Mouse (Mus musculus): ENCODE measurements around the gene Lmf1. TPM values are rescaled to one million over a fixed set of nuclear protein-coding genes. Genes with fewer than 3 reads are reported as not detected.
A peak's percentile ranks its signal among the peaks of the same experiment; 100 is the strongest.

Lmf1 gene
- polyA plus RNA-seq, 1 experiment from 2014 or later, result 32.7 TPM

GRCm38 (mm10) chr17:25665891-25666290, 87.0 kb downstream of the Lmf1 start:
- Histone ChIP-seq H3K4me3 (ENCODE audit: low read length) (no peak overlapping the region), H3K9ac (replicated peaks; ENCODE audit: low read length) (no peak overlapping the region), H3K36me3 (ENCODE audit: insufficient read depth, low read length) (no peaks in the 10 kb centered on the region), H3K9me3 (ENCODE audit: low read length) (no peaks in the 10 kb centered on the region), H3K27ac (ENCODE audit: low read length) (no peak overlapping the region), H3K4me2 (replicated peaks; ENCODE audit: low read depth, low read length) (no peak overlapping the region), H3K4me1 (ENCODE audit: insufficient read depth, low read length) (no peaks in the 10 kb centered on the region), H3K27me3 (ENCODE audit: insufficient read depth, low read length) (no peaks in the 10 kb centered on the region)
- ATAC-seq (ENCODE audit: low FRiP score, low TSS enrichment), result no peak
- 66% methylated on average over 8 of the region's 8 CpGs for WGBS

- no peak for ATAC-seq (ENCODE audit: low FRiP score, low TSS enrichment)
- Histone ChIP-seq H3K4me1 (ENCODE audit: insufficient read depth, low read length) (no peaks in the 10 kb centered on the region), H3K27me3 (ENCODE audit: insufficient read depth, low read length) (no peaks in the 10 kb centered on the region), H3K9ac (replicated peaks; ENCODE audit: low read length) (no peak overlapping the region), H3K27ac (ENCODE audit: low read length) (no peak overlapping the region), H3K4me3 (ENCODE audit: low read length) (no peak overlapping the region), H3K9me3 (ENCODE audit: low read length) (no peaks in the 10 kb centered on the region), H3K36me3 (ENCODE audit: insufficient read depth, low read length) (no peaks in the 10 kb centered on the region), H3K4me2 (replicated peaks; ENCODE audit: low read depth, low read length) (no peak overlapping the region)
- 79% methylated on average over 7 of the region's 7 CpGs for WGBS
These were observed 89.7 kb downstream of the Lmf1 start for GRCm38 (mm10) chr17:25668481-25669055.

- no peaks in the 10 kb centered on the region for H3K27me3 ChIP-seq (ENCODE audit: insufficient read depth, low read length)
- no peak overlapping the region for H3K27ac ChIP-seq (ENCODE audit: low read length)
- H3K4me2 ChIP-seq (replicated peaks; ENCODE audit: low read depth, low read length), result no peak overlapping the region
- no peak overlapping the region for H3K4me3 ChIP-seq (ENCODE audit: low read length)
- no peak overlapping the region for H3K9ac ChIP-seq (replicated peaks; ENCODE audit: low read length)
- no peaks in the 10 kb centered on the region; the same call in 1 of the 2 replicates for H3K9me3 ChIP-seq (ENCODE audit: low read length)
- H3K4me1 ChIP-seq (ENCODE audit: insufficient read depth, low read length), result no peaks in the 10 kb centered on the region
- ATAC-seq (ENCODE audit: low FRiP score, low TSS enrichment), result no peak
- H3K36me3 ChIP-seq (ENCODE audit: insufficient read depth, low read length), result no peaks in the 10 kb centered on the region
These were observed 94.1 kb downstream of the Lmf1 start for GRCm38 (mm10) chr17:25672982-25673381.

GRCm38 (mm10) chr17:25677969-25678368, 99.1 kb downstream of the Lmf1 start:
- ATAC-seq (ENCODE audit: low FRiP score, low TSS enrichment), result no peak
- Histone ChIP-seq H3K9ac (replicated peaks; ENCODE audit: low read length) (no peak overlapping the region), H3K4me1 (ENCODE audit: insufficient read depth, low read length) (no peaks in the 10 kb centered on the region), H3K36me3 (ENCODE audit: insufficient read depth, low read length) (no peaks in the 10 kb centered on the region), H3K27ac (ENCODE audit: low read length) (no peak overlapping the region), H3K27me3 (ENCODE audit: insufficient read depth, low read length) (no peaks in the 10 kb centered on the region), H3K4me2 (replicated peaks; ENCODE audit: low read depth, low read length) (no peak overlapping the region), H3K4me3 (ENCODE audit: low read length) (no peak overlapping the region), H3K9me3 (ENCODE audit: low read length) (no peaks in the 10 kb centered on the region; the same call in 1 of the 2 replicates)
- WGBS, result 70% methylated on average over 6 of the region's 6 CpGs

- H3K4me1 ChIP-seq (ENCODE audit: insufficient read depth, low read length), result no peaks in the 10 kb centered on the region
- WGBS, result 8% methylated on average over 5 of the region's 5 CpGs
- no peaks in the 10 kb centered on the region for H3K36me3 ChIP-seq (ENCODE audit: insufficient read depth, low read length)
- no peak overlapping the region for H3K9ac ChIP-seq (replicated peaks; ENCODE audit: low read length)
- no peak overlapping the region for H3K27ac ChIP-seq (ENCODE audit: low read length)
- no peak overlapping the region for H3K4me2 ChIP-seq (replicated peaks; ENCODE audit: low read depth, low read length)
- no peaks in the 10 kb centered on the region; the same call in 1 of the 2 replicates for H3K9me3 ChIP-seq (ENCODE audit: low read length)
- H3K27me3 ChIP-seq (ENCODE audit: insufficient read depth, low read length), result no peaks in the 10 kb centered on the region
- no peak overlapping the region for H3K4me3 ChIP-seq (ENCODE audit: low read length)
- ATAC-seq (ENCODE audit: low FRiP score, low TSS enrichment), result no peak
These were observed 100.9 kb downstream of the Lmf1 start for GRCm38 (mm10) chr17:25679818-25680217.

- Histone ChIP-seq H3K36me3 (ENCODE audit: insufficient read depth, low read length) (no peaks in the 10 kb centered on the region), H3K27ac (ENCODE audit: low read length) (no peak overlapping the region), H3K27me3 (ENCODE audit: insufficient read depth, low read length) (no peaks in the 10 kb centered on the region), H3K9ac (replicated peaks; ENCODE audit: low read length) (no peak overlapping the region), H3K9me3 (ENCODE audit: low read length) (no peaks in the 10 kb centered on the region), H3K4me2 (replicated peaks; ENCODE audit: low read depth, low read length) (no peak overlapping the region), H3K4me1 (ENCODE audit: insufficient read depth, low read length) (no peaks in the 10 kb centered on the region), H3K4me3 (ENCODE audit: low read length) (no peak overlapping the region)
- WGBS, result 72% methylated on average over 4 of the region's 4 CpGs
- no peak for ATAC-seq (ENCODE audit: low FRiP score, low TSS enrichment)
These were observed 102.8 kb downstream of the Lmf1 start for GRCm38 (mm10) chr17:25681636-25682035.

- Histone ChIP-seq H3K4me1 (ENCODE audit: insufficient read depth, low read length) (no peaks in the 10 kb centered on the region), H3K4me3 (ENCODE audit: low read length) (no peak overlapping the region), H3K27ac (ENCODE audit: low read length) (no peak overlapping the region), H3K9me3 (ENCODE audit: low read length) (no peaks in the 10 kb centered on the region), H3K27me3 (ENCODE audit: insufficient read depth, low read length) (no peaks in the 10 kb centered on the region), H3K9ac (replicated peaks; ENCODE audit: low read length) (no peak overlapping the region), H3K36me3 (ENCODE audit: insufficient read depth, low read length) (no peaks in the 10 kb centered on the region), H3K4me2 (replicated peaks; ENCODE audit: low read depth, low read length) (no peak overlapping the region)
- no peak for ATAC-seq (ENCODE audit: low FRiP score, low TSS enrichment)
- WGBS, result 48% methylated on average over 7 of the region's 7 CpGs
These were observed 107.4 kb downstream of the Lmf1 start for GRCm38 (mm10) chr17:25686323-25686722.

- Histone ChIP-seq H3K9ac (replicated peaks; ENCODE audit: low read length) (no peak overlapping the region), H3K9me3 (ENCODE audit: low read length) (no peaks in the 10 kb centered on the region), H3K36me3 (ENCODE audit: insufficient read depth, low read length) (no peaks in the 10 kb centered on the region), H3K27me3 (ENCODE audit: insufficient read depth, low read length) (no peaks in the 10 kb centered on the region), H3K4me1 (ENCODE audit: insufficient read depth, low read length) (no peaks in the 10 kb centered on the region), H3K4me3 (ENCODE audit: low read length) (no peak overlapping the region), H3K4me2 (replicated peaks; ENCODE audit: low read depth, low read length) (no peak overlapping the region), H3K27ac (ENCODE audit: low read length) (no peak overlapping the region)
- WGBS, result 72% methylated on average over 4 of the region's 4 CpGs
- ATAC-seq (ENCODE audit: low FRiP score, low TSS enrichment), result no peak
These were observed 110.0 kb downstream of the Lmf1 start for GRCm38 (mm10) chr17:25688922-25689321.

- Histone ChIP-seq H3K36me3 (ENCODE audit: insufficient read depth, low read length) (no peaks in the 10 kb centered on the region), H3K4me3 (ENCODE audit: low read length) (no peak overlapping the region), H3K27me3 (ENCODE audit: insufficient read depth, low read length) (no peaks in the 10 kb centered on the region), H3K9me3 (ENCODE audit: low read length) (no peaks in the 10 kb centered on the region), H3K27ac (ENCODE audit: low read length) (no peak overlapping the region), H3K9ac (replicated peaks; ENCODE audit: low read length) (no peak overlapping the region), H3K4me2 (replicated peaks; ENCODE audit: low read depth, low read length) (no peak overlapping the region), H3K4me1 (ENCODE audit: insufficient read depth, low read length) (no peaks in the 10 kb centered on the region)
- WGBS, result 28% methylated on average over 1 of the region's 1 CpGs
- ATAC-seq (ENCODE audit: low FRiP score, low TSS enrichment), result no peak
These were observed 117.4 kb downstream of the Lmf1 start for GRCm38 (mm10) chr17:25696263-25696662.

- Histone ChIP-seq H3K4me2 (replicated peaks; ENCODE audit: low read depth, low read length) (no peak overlapping the region), H3K9me3 (ENCODE audit: low read length) (no peaks in the 10 kb centered on the region), H3K4me1 (ENCODE audit: insufficient read depth, low read length) (no peaks in the 10 kb centered on the region), H3K9ac (replicated peaks; ENCODE audit: low read length) (no peak overlapping the region), H3K4me3 (ENCODE audit: low read length) (no peak overlapping the region), H3K36me3 (ENCODE audit: insufficient read depth, low read length) (no peaks in the 10 kb centered on the region), H3K27me3 (ENCODE audit: insufficient read depth, low read length) (no peaks in the 10 kb centered on the region), H3K27ac (ENCODE audit: low read length) (no peak overlapping the region)
- ATAC-seq (ENCODE audit: low FRiP score, low TSS enrichment), result peak; percentile 73; the same call in 1 of the 2 replicates
- WGBS, result 12% methylated on average over 7 of the region's 7 CpGs
These were observed 119.6 kb downstream of the Lmf1 start for GRCm38 (mm10) chr17:25698446-25698845.

Data from kidney, embryonic 16.5 days (tissue).